Mouse (Mus musculus) left cerebral cortex, adult 11 months (tissue): Measurements from ENCODE around the gene Dlgap1.

ENCODE experiments used
- DNase-seq: peaks from one replicate; pipeline ENCODE4 v3.0.0; 2022; ENCODE audit warnings: low spot score

Dlgap1 gene

DNA sequence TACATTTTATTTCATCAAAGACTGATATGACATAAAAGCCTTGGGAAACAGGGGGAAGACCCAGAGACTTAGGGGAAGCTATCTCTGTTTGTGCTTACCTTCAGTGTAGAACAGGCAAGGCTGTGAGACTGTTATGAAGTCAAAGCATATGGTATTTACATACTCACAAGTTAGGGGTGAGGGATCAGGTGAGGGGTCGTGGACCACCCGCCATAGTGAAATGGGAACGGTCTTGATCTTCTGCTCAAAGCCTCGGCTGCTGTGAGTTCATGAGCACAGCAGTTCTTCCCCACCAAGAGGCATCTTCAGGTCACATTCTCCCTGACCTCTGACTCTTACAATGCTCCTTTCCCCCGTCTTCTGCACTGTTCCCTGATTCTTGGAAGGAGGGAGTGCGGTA is 658.1 kb downstream of the Dlgap1 start:
- DNase-seq = no peak

DNA sequence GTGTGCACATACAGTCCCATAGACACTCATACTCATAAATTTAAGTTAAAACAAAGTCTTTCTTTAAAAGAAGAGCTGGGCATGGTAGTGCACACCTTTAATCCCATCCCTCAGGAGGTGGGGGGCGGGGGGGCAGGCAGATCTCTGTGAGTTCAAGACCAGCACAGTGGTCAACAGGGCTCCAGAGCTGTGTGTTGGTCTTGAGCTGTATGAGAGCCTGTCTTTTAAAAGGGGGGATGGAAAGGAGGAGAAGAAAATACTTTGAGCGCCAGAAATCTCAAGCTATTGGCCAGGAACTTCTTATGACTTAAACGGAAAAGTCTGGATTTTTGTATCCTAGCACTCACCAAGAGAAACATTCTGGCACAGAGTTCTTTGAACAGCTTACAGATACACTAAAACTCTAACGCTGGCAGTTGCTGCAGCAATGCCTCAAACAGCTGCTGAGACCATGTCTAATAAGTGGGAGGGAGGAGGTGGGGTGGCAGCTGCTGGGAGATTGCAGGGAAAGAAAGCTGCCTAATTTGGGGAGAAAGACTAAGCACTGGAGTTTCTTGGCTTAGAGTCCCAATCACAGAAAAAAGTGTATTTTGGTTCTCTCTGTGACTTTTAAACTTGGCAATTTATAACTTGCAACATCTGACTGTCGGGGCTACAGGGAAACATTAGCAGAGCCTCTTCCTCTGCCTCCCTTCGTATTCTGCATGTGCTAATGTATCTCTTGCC is 660.9 kb downstream of the Dlgap1 start:
- DNase-seq = peak; percentile 68

DNA sequence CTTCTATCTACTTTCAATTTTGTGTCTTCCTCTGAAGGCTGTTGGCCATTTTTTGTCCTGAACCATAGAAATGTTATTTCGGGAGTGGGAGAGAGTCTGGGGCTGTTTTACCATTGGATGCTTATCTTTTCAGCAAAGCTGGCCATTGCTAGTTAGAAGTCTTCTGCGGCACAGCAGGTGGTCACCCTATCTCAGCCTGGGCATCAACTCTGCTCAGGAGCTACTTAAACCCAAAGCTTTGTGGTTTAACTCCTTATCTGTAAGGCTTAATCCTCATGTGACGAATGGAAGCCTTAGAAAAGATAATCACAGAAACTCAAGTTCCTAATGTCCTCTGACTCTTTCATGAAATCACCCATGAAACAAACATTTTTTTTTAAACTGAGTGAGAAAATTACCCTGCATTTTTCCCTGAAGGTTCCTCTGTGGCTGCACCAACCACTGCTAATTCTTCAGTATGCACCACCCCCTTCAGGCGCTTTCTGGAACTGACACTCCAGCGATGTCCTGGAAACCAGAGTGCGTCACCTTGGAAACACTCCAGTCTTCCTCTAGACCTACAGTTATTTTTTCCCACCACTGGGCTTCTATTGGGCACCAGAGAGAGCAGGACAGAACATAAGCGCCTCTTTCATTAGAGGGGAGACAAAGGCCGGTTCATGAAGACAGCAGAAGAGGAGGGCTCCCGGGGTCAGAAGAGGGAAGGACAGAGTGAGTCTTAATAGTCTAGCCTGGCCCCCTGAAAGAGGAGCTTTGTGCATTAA is 664.5 kb downstream of the Dlgap1 start:
- DNase-seq = peak; percentile 89

- no peak for DNase-seq
Measured at GRCm38 (mm10) chr17:70643211-70643610, 674.3 kb downstream of the Dlgap1 start.

- no peak for DNase-seq
Measured at GRCm38 (mm10) chr17:70646641-70647040, 677.8 kb downstream of the Dlgap1 start.

GRCm38 (mm10) chr17:70661382-70661781 is 692.5 kb downstream of the Dlgap1 start:
- no peak for DNase-seq

DNA sequence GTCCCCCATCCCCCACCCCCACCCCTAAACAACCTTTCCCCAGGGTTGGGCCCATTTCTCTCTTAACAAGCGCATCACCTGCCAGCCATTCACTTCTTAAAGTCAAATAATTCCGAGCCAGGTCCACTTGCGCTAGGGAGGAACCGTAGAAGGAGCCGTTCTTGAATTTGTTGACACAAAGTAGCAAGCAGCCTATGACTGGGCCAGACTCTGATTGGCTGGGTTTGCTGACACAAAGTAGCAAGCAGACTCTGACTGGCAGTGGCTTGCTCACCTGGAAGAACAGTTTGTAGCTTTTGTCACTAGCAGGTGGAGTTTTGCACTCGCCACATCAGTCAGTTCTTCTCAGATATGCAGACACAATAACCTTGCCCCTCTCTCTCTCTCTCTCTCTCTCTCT is 695.1 kb downstream of the Dlgap1 start:
- DNase-seq = no peak

DNA sequence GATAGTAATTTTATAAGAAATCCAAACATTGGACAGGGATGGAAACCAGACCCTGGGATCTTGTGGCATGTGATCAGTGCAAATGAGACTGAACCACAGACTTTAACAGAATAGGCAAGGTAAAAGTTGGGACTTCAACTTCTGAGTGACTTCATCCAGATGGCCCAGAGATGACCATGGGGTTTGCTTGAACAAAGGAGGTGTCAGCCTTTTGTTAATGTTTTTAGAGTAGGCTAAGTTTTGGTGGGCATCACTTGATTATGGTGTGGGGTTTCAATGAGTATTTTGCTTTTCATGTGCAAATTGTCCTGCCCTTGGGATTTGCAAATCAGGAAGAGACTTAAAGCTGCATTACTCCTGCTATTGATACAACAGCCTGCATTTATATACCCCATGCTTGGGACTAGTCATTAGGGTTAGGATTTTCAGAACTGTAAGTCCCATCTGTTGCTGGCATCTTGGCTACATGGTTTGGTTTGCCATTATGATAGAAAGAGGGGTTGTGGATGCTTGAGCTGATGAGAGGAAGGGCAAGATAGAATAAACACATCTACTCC is 695.7 kb downstream of the Dlgap1 start:
- no peak for DNase-seq

GRCm38 (mm10) chr17:70673985-70674384 is 705.1 kb downstream of the Dlgap1 start:
- DNase-seq = peak; percentile 55

GRCm38 (mm10) chr17:70676522-70676921 is 707.6 kb downstream of the Dlgap1 start:
- no peak for DNase-seq

DNA sequence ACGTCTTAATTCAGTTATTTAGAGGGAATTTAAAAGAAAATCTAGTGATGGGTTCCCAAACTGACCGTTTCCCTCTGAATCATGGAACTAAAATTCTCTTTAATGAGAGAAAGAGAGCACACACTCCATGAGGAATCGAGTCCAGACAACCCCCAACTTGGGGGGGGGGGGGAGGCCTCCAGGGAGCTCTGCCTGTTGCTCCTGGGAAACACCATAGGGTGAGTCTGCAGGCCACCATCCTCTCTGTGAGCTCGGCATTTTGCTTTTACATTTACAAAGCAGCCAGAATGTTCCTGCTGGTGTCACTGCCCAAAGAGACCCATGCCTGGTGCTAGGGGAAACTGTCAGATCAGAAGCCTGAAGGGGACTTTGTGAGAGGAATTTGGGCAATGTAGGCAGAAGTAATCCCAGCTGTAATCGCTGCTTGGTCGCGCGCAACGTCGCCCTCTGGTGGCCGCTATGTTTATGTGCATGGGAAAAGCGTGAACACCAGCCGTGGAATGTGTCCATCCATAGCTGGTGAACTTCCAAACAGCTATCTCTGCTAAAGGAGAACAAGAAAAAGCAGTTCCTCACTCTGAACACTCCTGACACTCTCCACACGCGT is 714.8 kb downstream of the Dlgap1 start:
- DNase-seq = peak; percentile 58

GRCm38 (mm10) chr17:70690174-70690573 is 721.3 kb downstream of the Dlgap1 start:
- no peak for DNase-seq

DNA sequence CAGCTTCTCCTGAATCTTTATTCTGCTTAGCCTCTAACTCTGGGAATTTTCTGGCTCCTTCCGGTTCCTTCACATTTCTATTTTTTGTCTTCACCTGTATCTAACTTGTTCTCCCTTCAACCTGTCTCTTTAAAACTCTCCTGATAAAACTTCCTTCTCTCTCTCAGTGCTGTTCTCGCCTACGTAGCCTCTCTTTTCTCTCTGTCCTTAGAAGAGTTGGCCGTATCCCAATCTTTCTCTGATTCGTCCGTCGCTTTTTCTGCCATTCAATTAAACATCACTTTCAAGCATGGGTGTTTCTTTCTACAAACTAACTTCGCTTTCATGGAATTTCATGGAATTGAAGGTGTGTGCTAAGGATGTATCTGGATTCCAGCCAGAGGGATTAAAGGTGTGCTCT is 721.7 kb downstream of the Dlgap1 start:
- no peak for DNase-seq

DNA sequence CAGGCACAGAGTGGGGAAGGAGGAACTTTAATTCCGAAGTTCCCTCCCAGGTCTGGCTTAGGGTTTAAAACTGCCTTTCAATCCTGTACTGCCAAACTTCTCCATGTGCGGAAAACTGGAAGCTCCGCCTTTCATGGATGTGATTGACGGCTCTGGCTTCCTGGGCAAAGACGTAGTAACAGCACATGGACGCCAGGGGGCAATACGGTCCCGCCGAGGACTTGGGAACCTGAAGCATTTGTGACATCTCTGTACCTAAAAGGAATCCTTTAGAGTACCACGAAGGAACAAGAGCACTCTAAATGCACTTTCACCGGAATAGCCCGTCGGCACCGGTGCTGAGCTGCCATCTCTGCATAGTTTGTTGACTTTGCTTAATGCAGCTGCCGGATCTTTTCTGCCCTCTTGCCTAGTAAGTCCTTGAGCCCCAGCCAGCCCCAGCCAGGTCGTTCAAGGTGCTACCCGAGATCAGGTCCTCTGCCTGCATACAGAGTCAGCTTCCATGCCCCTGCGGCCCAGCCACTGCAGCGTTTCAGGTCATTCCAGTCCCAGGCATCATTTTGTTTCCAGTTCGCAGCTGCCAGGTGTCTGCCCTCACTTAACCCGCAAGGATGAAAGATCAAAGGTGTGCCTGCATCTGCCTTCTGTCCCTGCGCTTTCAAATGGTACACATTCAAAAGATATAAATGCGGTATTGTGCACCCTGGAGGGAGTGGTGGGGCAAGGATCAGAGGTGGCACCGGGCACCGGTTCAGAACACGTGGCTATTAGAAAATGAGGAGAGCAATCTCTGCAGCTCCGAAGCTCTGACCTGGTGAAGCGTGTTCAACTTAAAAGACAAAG is 738.3 kb downstream of the Dlgap1 start:
- DNase-seq = peak; percentile 64

GRCm38 (mm10) chr17:70707819-70708140 is 738.9 kb downstream of the Dlgap1 start:
- no peak for DNase-seq

DNA sequence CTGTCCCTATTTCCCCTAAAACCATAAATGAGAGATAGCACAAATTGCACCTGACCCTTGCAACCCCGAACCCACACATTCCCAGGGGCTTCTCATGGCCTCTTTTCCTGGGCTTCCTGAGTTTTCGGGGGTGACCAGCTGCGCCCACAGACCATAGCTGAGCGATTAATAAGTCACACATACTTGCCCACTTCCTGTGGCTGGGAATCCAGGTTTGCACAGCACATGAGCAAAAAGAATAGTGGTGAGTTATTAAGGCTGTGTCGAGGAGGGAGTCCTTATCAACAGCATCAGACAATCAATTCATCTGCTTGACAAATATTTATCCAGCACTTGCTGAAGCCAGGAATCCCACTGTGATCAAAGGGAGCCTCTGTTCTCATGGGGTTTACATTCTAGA is 740.7 kb downstream of the Dlgap1 start:
- DNase-seq = no peak

DNA sequence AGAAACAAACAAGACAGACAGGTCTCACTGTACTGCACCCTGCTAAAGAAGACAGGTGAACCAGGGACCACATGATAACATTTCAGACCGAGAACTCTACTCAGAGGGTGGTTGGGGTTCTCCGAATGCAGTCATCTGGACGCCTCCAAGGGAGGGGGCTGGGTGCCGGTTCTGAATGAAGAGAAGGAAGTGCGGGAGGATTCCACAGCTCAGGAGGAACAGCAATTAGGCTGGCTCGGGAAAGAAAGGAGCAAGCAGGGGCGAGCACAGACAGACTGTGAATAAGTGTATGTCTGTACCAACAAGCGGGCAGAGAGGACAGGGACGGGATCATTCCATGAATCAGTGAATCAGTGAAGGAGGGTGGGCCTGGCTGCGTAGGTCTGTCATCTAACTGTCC is 744.6 kb downstream of the Dlgap1 start:
- no peak for DNase-seq

- DNase-seq = no peak
Measured at GRCm38 (mm10) chr17:70719684-70720324, 750.9 kb downstream of the Dlgap1 start.

DNA sequence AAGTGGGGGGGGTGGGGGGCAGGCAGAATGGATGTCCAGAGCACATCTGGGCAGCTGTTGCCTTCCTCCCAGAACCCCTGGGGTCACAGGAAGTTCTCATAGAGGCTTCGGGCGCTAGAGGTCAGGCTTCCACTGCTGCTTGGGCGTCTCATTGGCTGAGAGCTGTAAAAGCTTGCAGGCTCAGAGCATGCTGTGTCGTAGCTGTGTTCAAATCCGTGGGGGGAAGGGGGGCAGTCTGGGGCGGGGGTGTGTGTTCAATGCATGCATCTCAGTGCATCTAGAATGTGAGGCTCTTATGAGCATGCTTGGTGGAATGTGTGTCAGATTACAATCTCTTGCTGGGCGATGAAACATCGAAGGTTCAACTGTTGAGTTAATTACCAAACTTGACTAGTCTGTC is 751.9 kb downstream of the Dlgap1 start:
- no peak for DNase-seq

GRCm38 (mm10) chr17:70722146-70722545 is 753.3 kb downstream of the Dlgap1 start:
- DNase-seq = no peak

GRCm38 (mm10) chr17:70728719-70729281 is 759.9 kb downstream of the Dlgap1 start:
- peak; percentile 45 for DNase-seq
